Mouse (Mus musculus): ENCODE results near the gene Slc26a8.

DNA sequence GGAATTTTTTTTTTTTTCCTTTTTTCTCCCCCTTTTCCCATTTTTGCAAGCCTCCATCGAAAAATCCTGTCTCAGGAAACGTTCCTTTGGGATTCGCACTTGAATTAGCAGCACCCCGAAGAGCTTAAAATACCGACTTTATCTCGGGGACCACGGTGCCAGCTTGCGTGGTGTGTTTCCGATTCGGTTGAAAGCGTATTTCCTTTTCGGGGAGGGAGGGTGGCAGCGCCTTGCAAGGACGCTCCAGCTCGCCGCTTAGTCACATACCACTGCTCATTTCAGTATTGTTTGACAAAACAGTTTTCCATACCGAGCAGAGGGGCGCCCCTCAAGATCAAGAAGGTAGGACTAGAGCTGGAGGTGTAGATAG, 2.3 kb upstream of the Slc26a8 start:
- no peak for TF ChIP-seq CTCF (IDR thresholded peaks at IDR 0.05; ENCODE audit: extremely low read depth, insufficient read depth, low read length)
- 0 out of 2 replicates have a peak, but pooled peaks have one; percentile 39 for TF ChIP-seq POLR2A (IDR thresholded peaks at IDR 0.05; ENCODE audit: extremely low read depth, insufficient read depth, low read length)
